Mouse (Mus musculus) layer of hippocampus, postnatal 10 days (tissue): ENCODE results near the gene Olfr988. TPM values are rescaled to one million over a fixed set of nuclear protein-coding genes. Genes with fewer than 3 reads are reported as not detected.
"Not testable (repeated sequence)": the region's sequence is repeated elsewhere in the genome, so short reads cannot be mapped to it uniquely, and the experiment has no call there.

Experiments used
- DNase-seq, 2 experiments: peaks; one replicate each; pipeline ENCODE4 v3.0.0; 2021; ENCODE audit warnings: low spot score in 2 of 2
- long read RNA-seq: library from polyadenylated mRNA; stranded (forward); transcript quantifications from one replicate; pipeline ENCODE4 v2.0.0, GENCODE M21; 2023
- total RNA-seq, 2 experiments: library from RNA; stranded (reverse); gene quantifications; 2 replicates each; pipeline ENCODE4 v1.2.3; 2021

The Olfr988 gene
- not detected for total RNA-seq
- long read RNA-seq = 0 reads

- DNase-seq = not testable (repeated sequence)
Observed at GRCm38 (mm10) chr2:85363127-85363526, at the start of gene Olfr988. Olfr988 (minus strand) TSS chr2:85363227.

- no peak for DNase-seq
Observed at GRCm38 (mm10) chr2:85409369-85409768, 46.3 kb upstream of the Olfr988 start, which contains the start of gene Olfr992. Olfr992 (minus strand) TSS chr2:85409469.

- no peak for DNase-seq
Observed at GRCm38 (mm10) chr2:85339972-85340371, 23.1 kb downstream of the Olfr988 start.

GRCm38 (mm10) chr2:85339215-85339614 lies 23.8 kb downstream of the Olfr988 start, which contains the start of gene Olfr987:
Olfr987 (minus strand) TSS chr2:85339315.
- not testable (repeated sequence) for DNase-seq

GRCm38 (mm10) chr2:85319106-85319505 lies 43.9 kb downstream of the Olfr988 start:
- no peak for DNase-seq

Other genes with a start within 250 kb of the Olfr988 start
- gene Aplnr, start 227.0 kb downstream of the Olfr988 start, total RNA-seq = 10 to 100 TPM; 14.9 to 17.7 TPM
- gene Lrrc55, start 166.0 kb downstream of the Olfr988 start, total RNA-seq = 10 to 100 TPM; 40.1 to 43.0 TPM
- not detected for gene Olfr987, start 23.9 kb downstream of the Olfr988 start, total RNA-seq
- gene Olfr992, start 46.2 kb upstream of the Olfr988 start, total RNA-seq = not detected
- gene Olfr993, start 51.6 kb upstream of the Olfr988 start, total RNA-seq = not detected
- gene Olfr994, start 73.2 kb upstream of the Olfr988 start, total RNA-seq = not detected
- not detected for gene Olfr995, start 80.4 kb upstream of the Olfr988 start, total RNA-seq
- under 1 TPM; 0.62 to 0.67 TPM for gene 4833423E24Rik, start 155.8 kb upstream of the Olfr988 start, total RNA-seq
- not detected for gene Olfr996, start 216.0 kb upstream of the Olfr988 start, total RNA-seq
- gene Olfr998, start 225.7 kb upstream of the Olfr988 start, total RNA-seq = not detected
- gene Olfr1000, start 248.7 kb upstream of the Olfr988 start, total RNA-seq = not detected